Mouse (Mus musculus) left cerebral cortex, postnatal 10 days (tissue): Measurements from ENCODE around the gene Slit1. TPM values are rescaled to one million over a fixed set of nuclear protein-coding genes. Genes with fewer than 3 reads are reported as not detected.
A peak's percentile ranks its signal among the peaks of the same experiment; 100 is the strongest.

ENCODE experiments used
- DNase-seq, 2 experiments: peaks; one replicate each; pipeline ENCODE4 v3.0.0; 2021 to 2022; ENCODE audit warnings: low spot score in 2 of 2, mixed read lengths in 1 of 2; ENCODE audit errors: extremely low spot score in 1 of 2
- intact Hi-C: fragments of 180-260 bp; cut with DNase I; formaldehyde crosslinking; loops from one replicate; pipeline ENCODE4 v1.15.1; 2025
- total RNA-seq, 2 experiments: library from RNA; stranded (reverse); gene quantifications; 2 replicates each; pipeline ENCODE4 v1.2.3; 2021

Slit1 gene
- total RNA-seq, 2 experiments from 2014 or later = 55.1 to 57.2 TPM

GRCm38 (mm10) chr19:41737657-41738428 is 5.6 kb downstream of the Slit1 start:
- intact Hi-C loops = no loop called here
- DNase-seq = peak; percentile 58 to 61

- intact Hi-C loops = no loop called here
- DNase-seq = peak in 1 of 2 experiments; percentile 35
Observed at GRCm38 (mm10) chr19:41734685-41735084, 8.8 kb downstream of the Slit1 start.

GRCm38 (mm10) chr19:41725491-41725890 is 18.0 kb downstream of the Slit1 start:
- no peak for DNase-seq
- intact Hi-C loops = no loop called here

- DNase-seq = peak in 1 of 2 experiments; percentile 30
- intact Hi-C loops = no loop called here
Observed at GRCm38 (mm10) chr19:41724831-41725470, 18.5 kb downstream of the Slit1 start.

- intact Hi-C loops = no loop called here
Observed at GRCm38 (mm10) chr19:41723337-41723736, 20.1 kb downstream of the Slit1 start.

GRCm38 (mm10) chr19:41719436-41719835 is 24.0 kb downstream of the Slit1 start:
- intact Hi-C loops = no loop called here

More at GRCm38 (mm10) chr19:41723337-41723736, 20.1 kb downstream of the Slit1 start:
- DNase-seq = no peak

GRCm38 (mm10) chr19:41716233-41717218 is 26.9 kb downstream of the Slit1 start:
- DNase-seq = peak in 1 of 2 experiments; percentile 17
- intact Hi-C loops = no loop called here

More at GRCm38 (mm10) chr19:41719436-41719835, 24.0 kb downstream of the Slit1 start:
- no peak for DNase-seq

- DNase-seq = no peak
- intact Hi-C loops = no loop called here
Observed at GRCm38 (mm10) chr19:41714431-41714917, 29.0 kb downstream of the Slit1 start.

GRCm38 (mm10) chr19:41712829-41713228 is 30.6 kb downstream of the Slit1 start:
- DNase-seq = no peak
- intact Hi-C loops = no loop called here

GRCm38 (mm10) chr19:41711665-41712064 is 31.8 kb downstream of the Slit1 start:
- intact Hi-C loops = no loop called here
- no peak for DNase-seq

GRCm38 (mm10) chr19:41709497-41710165 is 33.8 kb downstream of the Slit1 start:
- intact Hi-C loops = no loop called here
- no peak for DNase-seq

GRCm38 (mm10) chr19:41707850-41708249 is 35.6 kb downstream of the Slit1 start:
- intact Hi-C loops = no loop called here
- DNase-seq = no peak

- intact Hi-C loops = no loop called here
- no peak for DNase-seq
Observed at GRCm38 (mm10) chr19:41706094-41706828, 37.2 kb downstream of the Slit1 start.

GRCm38 (mm10) chr19:41705416-41705815 is 38.0 kb downstream of the Slit1 start:
- intact Hi-C loops = no loop called here
- no peak for DNase-seq

- intact Hi-C loops = no loop called here
- no peak for DNase-seq
Observed at GRCm38 (mm10) chr19:41702638-41703037, 40.8 kb downstream of the Slit1 start.

GRCm38 (mm10) chr19:41698857-41699424 is 44.5 kb downstream of the Slit1 start:
- no peak for DNase-seq

GRCm38 (mm10) chr19:41697807-41698515 is 45.5 kb downstream of the Slit1 start:
- intact Hi-C loops = loop anchor here (5.0 kb wide), 1 partner anchor 44 kb away; the partner anchor contains the start of gene Slit1

More at GRCm38 (mm10) chr19:41698857-41699424, 44.5 kb downstream of the Slit1 start:
- intact Hi-C loops = loop anchor here (5.0 kb wide), 1 partner anchor 43 kb away; the partner anchor contains the start of gene Slit1

More at GRCm38 (mm10) chr19:41697807-41698515, 45.5 kb downstream of the Slit1 start:
- DNase-seq = no peak
